Mouse (Mus musculus): Measurements from ENCODE around the gene 9130008F23Rik.

The 9130008F23Rik gene

GRCm38 (mm10) chr17:40879924-40880691 lies at the start of gene 9130008F23Rik:
Gene 9130008F23Rik (minus strand): TSS chr17:40880559.
- no peak for DNase-seq

DNA sequence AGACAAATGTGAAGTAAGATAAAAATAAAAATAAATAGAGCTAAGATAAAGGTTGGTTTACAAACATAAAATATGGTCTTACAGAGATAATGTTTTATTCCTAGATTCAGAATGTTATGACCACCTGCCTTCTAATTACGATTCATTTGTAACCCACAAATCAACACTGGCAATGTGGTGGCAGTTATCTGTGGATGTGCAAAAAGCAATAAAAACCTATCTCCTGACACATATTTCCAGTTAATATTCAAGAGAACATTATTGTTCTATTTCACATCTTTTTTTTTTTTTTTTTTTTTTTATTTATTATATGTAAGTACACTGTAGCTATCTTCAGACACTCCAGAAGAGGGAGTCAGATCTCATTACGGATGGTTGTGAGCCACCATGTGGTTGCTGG lies 35.1 kb upstream of the 9130008F23Rik start:
- DNase-seq, result no peak

GRCm38 (mm10) chr17:40914250-40914649 lies 33.9 kb upstream of the 9130008F23Rik start, which contains the start of gene Glyatl3:
Gene Glyatl3 (minus strand): TSS chr17:40914350.
- DNase-seq, result no peak

DNA sequence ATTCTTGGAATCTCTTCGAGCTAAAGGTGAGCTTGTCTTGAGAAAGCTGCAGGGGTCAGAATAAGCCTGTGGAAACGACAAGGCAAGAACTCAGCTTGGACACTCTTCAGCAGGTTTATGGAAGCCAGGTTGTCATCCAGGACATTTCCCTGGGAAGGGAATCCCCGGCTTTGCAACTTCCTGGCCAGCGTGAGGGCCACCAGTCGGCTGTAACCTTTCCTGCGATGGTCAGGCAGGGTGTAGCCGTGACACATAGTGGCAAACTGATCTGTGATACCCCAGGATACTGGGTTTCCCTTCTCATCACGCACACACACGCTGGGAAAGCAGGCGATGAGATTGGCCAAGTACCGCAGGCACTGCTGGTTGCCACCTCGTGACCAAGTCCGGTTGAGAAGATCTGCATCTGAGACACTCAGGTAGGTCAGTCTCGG lies 24.4 kb upstream of the 9130008F23Rik start:
- no peak for DNase-seq

GRCm38 (mm10) chr17:40904056-40904597 lies 23.8 kb upstream of the 9130008F23Rik start:
- no peak for DNase-seq

DNA sequence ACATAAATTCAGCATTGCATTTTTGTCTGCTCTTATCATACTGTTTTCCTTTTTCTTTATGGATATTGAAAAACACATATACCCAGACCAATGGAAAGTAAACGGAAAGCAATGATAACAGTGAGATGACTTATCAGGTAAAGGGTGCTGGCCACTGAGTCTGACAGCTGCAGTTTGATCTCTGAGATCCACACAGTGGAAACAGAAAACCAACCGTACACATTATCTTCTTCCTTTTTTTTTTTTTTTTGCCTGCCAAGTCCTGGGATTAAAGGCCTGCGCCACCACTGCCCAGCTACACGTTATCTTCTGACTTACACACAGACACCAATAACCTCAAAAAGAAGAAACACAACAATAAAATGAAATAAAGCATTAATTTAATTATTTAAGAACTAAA lies 23.0 kb upstream of the 9130008F23Rik start:
- DNase-seq, result no peak

DNA sequence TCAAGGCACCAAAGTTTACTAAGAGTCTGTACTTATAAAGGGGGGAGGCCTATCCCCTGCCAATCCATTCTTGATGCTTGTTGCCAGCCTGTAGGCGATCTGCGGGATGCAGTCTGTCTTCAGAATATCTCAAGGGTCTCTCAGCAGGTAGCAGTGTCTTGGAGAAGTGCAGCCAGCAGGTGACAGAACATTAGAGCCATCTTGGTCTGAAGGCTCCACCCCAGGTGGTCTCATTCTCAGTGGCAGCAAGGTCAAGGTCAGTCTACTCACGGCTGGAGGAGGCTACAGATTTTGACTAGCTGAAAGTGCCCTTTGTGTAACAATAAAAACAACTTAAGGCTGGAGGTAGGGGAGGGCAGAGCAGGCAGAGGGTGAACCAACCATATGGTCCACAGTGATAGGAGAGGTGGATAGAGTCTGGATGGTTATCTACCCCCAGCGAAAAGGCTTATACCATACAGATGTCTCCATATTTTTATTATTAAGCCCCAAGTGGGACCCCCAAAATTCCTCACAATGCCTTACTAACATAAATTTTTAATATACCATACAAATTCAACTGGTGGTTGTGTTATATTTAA lies 19.5 kb upstream of the 9130008F23Rik start:
- DNase-seq, result no peak

GRCm38 (mm10) chr17:40896863-40897262 lies 16.5 kb upstream of the 9130008F23Rik start:
- DNase-seq, result no peak

DNA sequence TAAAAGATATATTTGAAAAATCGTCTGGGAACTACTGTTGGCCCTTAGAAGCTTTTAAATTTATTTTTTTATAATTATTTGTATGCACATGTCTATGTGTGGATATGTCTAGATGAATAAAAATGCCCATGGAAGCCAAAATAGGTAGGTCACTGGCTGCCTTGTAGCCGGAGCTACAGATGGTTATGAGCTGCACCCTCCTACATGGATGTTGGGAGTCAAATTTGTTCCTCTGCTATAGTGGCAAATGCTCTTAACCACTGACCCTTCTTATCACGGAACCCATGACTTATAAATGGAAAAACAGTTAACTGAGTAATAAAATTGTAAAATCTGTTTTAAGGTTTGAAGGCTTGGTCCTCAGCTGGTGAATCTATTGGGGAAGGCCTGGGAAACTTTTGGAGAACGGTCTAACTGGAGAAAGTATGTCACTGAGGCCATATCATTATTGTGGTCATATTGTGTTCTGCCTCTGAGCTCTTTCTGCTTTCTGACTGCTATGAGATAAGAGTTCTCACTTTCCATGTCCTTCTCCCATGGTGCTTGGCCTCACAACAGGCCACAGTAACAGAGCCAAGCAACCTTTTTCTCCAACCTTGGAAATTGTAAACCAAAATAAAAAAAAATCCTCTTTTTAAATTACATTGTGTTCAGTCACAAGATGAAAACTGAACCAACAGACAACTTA lies 7.6 kb upstream of the 9130008F23Rik start:
- DNase-seq, result no peak

- DNase-seq, result no peak
Observed at GRCm38 (mm10) chr17:40885155-40885554, 4.8 kb upstream of the 9130008F23Rik start.

- DNase-seq, result no peak
Observed at GRCm38 (mm10) chr17:40882172-40882571, 1.8 kb upstream of the 9130008F23Rik start.

GRCm38 (mm10) chr17:40879528-40879923 lies 833 bp downstream of the 9130008F23Rik start:
- DNase-seq, result no peak

DNA sequence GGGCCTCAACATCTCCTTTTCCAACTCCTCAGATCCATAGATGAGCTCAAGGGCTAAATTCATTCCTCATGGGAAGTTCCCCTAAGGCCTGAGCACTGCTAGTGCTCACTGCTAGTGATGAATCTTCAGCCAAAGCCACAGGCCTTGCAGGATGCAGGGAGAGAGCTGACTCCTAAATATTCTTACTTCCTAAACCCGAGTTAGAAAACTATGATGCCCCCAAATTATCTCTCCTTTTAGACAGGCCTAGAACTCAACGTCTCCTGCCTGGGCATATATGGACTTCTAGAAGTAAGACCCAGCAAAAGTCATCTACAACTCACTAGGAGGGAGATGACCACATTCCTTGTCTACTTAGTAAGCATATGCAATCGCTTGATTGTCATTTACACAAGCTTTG lies 2.6 kb downstream of the 9130008F23Rik start:
- no peak for DNase-seq

- DNase-seq, result no peak
Observed at GRCm38 (mm10) chr17:40875568-40875967, 4.8 kb downstream of the 9130008F23Rik start.

DNA sequence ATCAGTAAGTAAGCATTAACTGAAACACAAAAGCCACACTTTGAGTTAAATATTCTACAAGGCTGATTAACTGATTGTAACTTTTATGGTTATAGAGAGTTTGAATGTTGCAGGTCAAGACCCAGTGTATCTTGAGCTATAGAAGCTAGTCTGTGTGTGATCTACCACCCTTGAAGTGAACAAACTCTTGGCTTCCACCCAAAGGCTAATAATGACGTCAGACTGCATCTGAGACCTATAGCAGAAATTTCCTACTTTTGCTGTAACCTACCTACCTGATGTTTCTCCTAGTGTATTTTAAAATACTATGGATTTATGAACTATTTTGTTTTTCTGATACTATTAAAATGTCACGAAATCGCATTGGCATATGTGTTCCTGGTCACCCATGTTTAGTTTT lies 5.7 kb downstream of the 9130008F23Rik start:
- no peak for DNase-seq

GRCm38 (mm10) chr17:40873582-40874011 lies 6.8 kb downstream of the 9130008F23Rik start:
- DNase-seq, result no peak

GRCm38 (mm10) chr17:40872626-40873025 lies 7.7 kb downstream of the 9130008F23Rik start:
- DNase-seq, result no peak

- no peak for DNase-seq
Observed at GRCm38 (mm10) chr17:40868952-40869747, 11.2 kb downstream of the 9130008F23Rik start.

GRCm38 (mm10) chr17:40855065-40855464 lies 25.3 kb downstream of the 9130008F23Rik start:
- DNase-seq, result no peak

DNA sequence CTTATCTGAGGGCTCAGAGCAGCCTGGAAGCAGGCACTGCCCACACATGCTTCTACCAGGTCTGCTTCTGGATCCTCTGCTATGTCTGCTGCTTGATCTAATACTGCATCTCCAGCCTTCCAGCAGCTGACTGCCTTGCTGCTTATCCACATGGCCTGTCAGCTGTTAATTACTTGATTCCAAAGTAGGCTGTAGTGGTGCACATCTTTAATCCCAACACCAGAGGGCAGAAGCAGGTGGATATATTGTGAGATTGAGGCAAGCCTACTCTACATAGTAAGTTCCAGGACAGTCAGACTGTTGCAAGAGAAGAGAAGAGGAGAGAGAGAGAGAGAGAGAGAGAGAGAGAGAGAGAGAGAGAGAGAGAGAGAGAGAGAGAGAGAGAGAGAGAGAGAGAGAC lies 43.1 kb downstream of the 9130008F23Rik start:
- DNase-seq, result no peak

GRCm38 (mm10) chr17:40831870-40832269 lies 48.5 kb downstream of the 9130008F23Rik start:
- no peak for DNase-seq

Measured in thymus, postnatal 36 days (tissue).